Mouse (Mus musculus) heart, embryonic 14.5 days (tissue): ENCODE data around the gene Fgfr2. TPM values are rescaled to one million over a fixed set of nuclear protein-coding genes. Genes with fewer than 3 reads are reported as not detected.
A peak's percentile ranks its signal among the peaks of the same experiment; 100 is the strongest.

Source experiments
- ATAC-seq: fragments of 200-750 bp; cut with Nextera tagmentation; 2 replicates; pipeline ENCODE4 v1.8.0; 2017; ENCODE audit warnings: low read depth, moderate TSS enrichment; ENCODE audit not compliant: insufficient number of reproducible peaks, insufficient read depth, low FRiP score
- H3K27ac ChIP-seq, 2 experiments: fragments of 200-500 bp in 1 of 2; fragments of 300-500 bp in 1 of 2; sonication (generic) in 1 of 2; replicated peaks in 1 of 2; 2 replicates each; pipeline ENCODE4 v1.5.1; 2012 to 2014; ENCODE audit warnings: low read depth in 2 of 2, low read length in 2 of 2, control low read depth in 1 of 2, mild to moderate bottlenecking in 1 of 2, mixed read lengths in 1 of 2; ENCODE audit not compliant: control insufficient read depth in 1 of 2, insufficient read depth in 1 of 2
- H3K27me3 ChIP-seq: fragments of 300-500 bp; sonication (generic); 2 replicates; pipeline ENCODE4 v1.6.1; 2014; ENCODE audit warnings: mild to moderate bottlenecking, low read length, control low read depth; ENCODE audit not compliant: control insufficient read depth, insufficient read depth
- H3K36me3 ChIP-seq: fragments of 300-500 bp; sonication (generic); 2 replicates; pipeline ENCODE4 v1.6.1; 2014; ENCODE audit warnings: mild to moderate bottlenecking, control low read depth, low read length, mixed read lengths; ENCODE audit not compliant: control insufficient read depth, insufficient read depth
- H3K4me1 ChIP-seq, 2 experiments: fragments of 200-500 bp in 1 of 2; fragments of 300-500 bp in 1 of 2; sonication (generic) in 1 of 2; 2 replicates each; pipeline ENCODE4 v1.6.1; 2012 to 2014; ENCODE audit warnings: low read length in 2 of 2, control low read depth in 1 of 2, mixed read lengths in 1 of 2; ENCODE audit not compliant: control insufficient read depth in 2 of 2, insufficient read depth in 2 of 2
- H3K4me2 ChIP-seq: fragments of 300-500 bp; sonication (generic); 2 replicates; pipeline ENCODE4 v1.6.1; 2014; ENCODE audit warnings: mild to moderate bottlenecking, low read length
- H3K4me3 ChIP-seq, 2 experiments: fragments of 200-500 bp in 1 of 2; fragments of 300-500 bp in 1 of 2; sonication (generic) in 1 of 2; 2 replicates each; pipeline ENCODE4 v1.5.1; 2012 to 2014; ENCODE audit warnings: low read length in 2 of 2, mild to moderate bottlenecking in 2 of 2, control low read depth in 1 of 2, low read depth in 1 of 2, moderate library complexity in 1 of 2; ENCODE audit not compliant: control insufficient read depth in 1 of 2, insufficient read depth in 1 of 2
- H3K9ac ChIP-seq: fragments of 300-500 bp; sonication (generic); 2 replicates; pipeline ENCODE4 v1.6.1; 2014; ENCODE audit warnings: mild to moderate bottlenecking, low read length
- H3K9me3 ChIP-seq: fragments of 300-500 bp; sonication (generic); 2 replicates; pipeline ENCODE4 v1.6.1; 2016; ENCODE audit warnings: low read length, control low read depth; ENCODE audit not compliant: control insufficient read depth
- WGBS: fragments of 180-500 bp; shearing (Covaris S2); extraction: QIAGEN DNeasy Blood & Tissue Kit; methylation state at CpG from one replicate; pipeline ENCODE4 v1.1.7; 2014; 5-methylcytosine and 5-hydroxymethylcytosine counted together
- polyA plus RNA-seq: library from polyadenylated mRNA; unstranded; fragments of >200 nt; fragmentation: Nextera tagmentation; extraction: Ambion mirVana; gene quantifications from 2 replicates; pipeline ENCODE4 v1.2.1, GENCODE M21; 2014

Fgfr2 gene
- polyA plus RNA-seq, 1 experiment from 2014 or later: 22.4 TPM

- Histone ChIP-seq H3K9ac (no peak overlapping the region), H3K27ac (no peak overlapping the region), H3K36me3 (no peaks in the 10 kb centered on the region), H3K4me2 (no peak overlapping the region), H3K4me1 (no peaks in the 10 kb centered on the region), H3K9me3 (no peaks in the 10 kb centered on the region), H3K4me3 (no peak overlapping the region), H3K27me3 (peaks cover 31% of the 10 kb centered on the region)
- ATAC-seq: no peak
- WGBS: 41% methylated on average over 7 of the region's 7 CpGs
Observed at GRCm38 (mm10) chr7:131648276-131648675, 1474.9 kb downstream of the Fgfr2 start.

GRCm38 (mm10) chr7:131647583-131647982 lies 1475.6 kb downstream of the Fgfr2 start:
- Histone ChIP-seq H3K27me3 (peaks cover 38% of the 10 kb centered on the region), H3K4me2 (no peak overlapping the region), H3K27ac (no peak overlapping the region), H3K36me3 (no peaks in the 10 kb centered on the region), H3K9me3 (no peaks in the 10 kb centered on the region), H3K9ac (no peak overlapping the region), H3K4me1 (no peaks in the 10 kb centered on the region), H3K4me3 (no peak overlapping the region)
- 37% methylated on average over 3 of the region's 3 CpGs for WGBS
- ATAC-seq: no peak

DNA sequence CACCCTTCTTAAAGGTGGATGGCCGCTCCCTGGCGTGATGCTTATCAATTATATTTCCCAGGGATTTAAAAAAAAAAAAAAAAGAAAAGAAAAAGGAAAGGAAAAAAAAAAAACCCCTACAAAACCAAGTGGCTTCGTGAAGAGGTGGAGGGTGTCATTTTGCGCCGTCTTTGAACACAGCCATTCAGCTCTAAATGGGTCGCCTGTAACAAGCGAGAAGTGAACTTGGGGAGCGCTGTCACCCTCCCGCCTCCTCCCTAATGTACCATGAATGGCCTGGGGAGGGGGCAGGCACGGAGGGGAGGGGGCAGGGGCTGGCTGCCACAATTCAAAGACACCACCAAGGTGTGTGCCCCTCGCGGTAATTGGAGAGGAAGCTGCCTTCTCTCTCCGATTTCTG lies 1478.6 kb downstream of the Fgfr2 start:
- no peak overlapping the region for H3K9ac ChIP-seq
- no peaks in the 10 kb centered on the region for H3K36me3 ChIP-seq
- no peak for ATAC-seq
- WGBS: 4% methylated on average over 13 of the region's 13 CpGs
- peak overlapping the region; percentile 27; the same call in 1 of the 2 replicates for H3K4me2 ChIP-seq
- peaks cover 61% of the 10 kb centered on the region for H3K27me3 ChIP-seq
- no peak overlapping the region for H3K27ac ChIP-seq
- H3K4me3 ChIP-seq: peak overlapping the region in 1 of 2 experiments; percentile 2; a peak in 1 of 4 replicates
- no peaks in the 10 kb centered on the region for H3K4me1 ChIP-seq
- H3K9me3 ChIP-seq: no peaks in the 10 kb centered on the region

- Histone ChIP-seq H3K27ac (no peak overlapping the region), H3K4me3 (peak overlapping the region in 1 of 2 experiments; percentile 2; a peak in 1 of 4 replicates), H3K9ac (no peak overlapping the region), H3K4me1 (no peaks in the 10 kb centered on the region), H3K4me2 (peak overlapping the region; percentile 27; the same call in 1 of the 2 replicates), H3K36me3 (no peaks in the 10 kb centered on the region), H3K9me3 (no peaks in the 10 kb centered on the region), H3K27me3 (peaks cover 61% of the 10 kb centered on the region)
- WGBS: 3% methylated on average over 16 of the region's 16 CpGs
- no peak for ATAC-seq
Observed at GRCm38 (mm10) chr7:131644051-131644450, 1479.1 kb downstream of the Fgfr2 start.

- Histone ChIP-seq H3K27ac (no peak overlapping the region), H3K27me3 (peaks cover 61% of the 10 kb centered on the region), H3K9me3 (no peaks in the 10 kb centered on the region), H3K4me3 (no peak overlapping the region), H3K36me3 (no peaks in the 10 kb centered on the region), H3K4me1 (no peaks in the 10 kb centered on the region), H3K9ac (no peak overlapping the region), H3K4me2 (no peak overlapping the region)
- WGBS: 33% methylated on average over 13 of the region's 13 CpGs
- ATAC-seq: no peak
Observed at GRCm38 (mm10) chr7:131643341-131643840, 1479.8 kb downstream of the Fgfr2 start.

DNA sequence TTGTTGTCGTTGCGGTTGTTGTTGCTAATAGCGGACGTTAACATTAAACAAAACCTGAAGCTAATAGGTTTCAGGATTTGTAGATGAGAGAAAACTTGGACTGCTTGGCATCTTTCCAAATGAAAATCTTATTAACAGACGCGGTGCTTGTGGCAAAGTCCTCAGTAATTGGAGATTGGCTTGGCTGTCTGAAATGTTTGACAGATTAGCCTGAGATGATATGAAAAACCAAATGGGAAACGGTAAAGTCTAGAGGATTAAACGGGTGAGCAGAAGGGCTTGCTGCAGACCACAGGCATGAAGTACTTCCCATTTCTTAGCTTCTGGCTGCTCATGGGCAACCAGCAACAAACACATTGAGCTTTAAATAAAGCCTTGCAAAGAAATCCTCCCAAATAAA lies 1493.6 kb downstream of the Fgfr2 start:
- Histone ChIP-seq H3K4me2 (no peak overlapping the region), H3K9ac (no peak overlapping the region), H3K36me3 (no peaks in the 10 kb centered on the region), H3K9me3 (no peaks in the 10 kb centered on the region), H3K4me1 (no peaks in the 10 kb centered on the region), H3K4me3 (no peak overlapping the region), H3K27ac (no peak overlapping the region), H3K27me3 (no peaks in the 10 kb centered on the region)
- 80% methylated on average over 8 of the region's 8 CpGs for WGBS
- no peak for ATAC-seq

GRCm38 (mm10) chr7:131628846-131629391 lies 1494.2 kb downstream of the Fgfr2 start:
- H3K4me3 ChIP-seq: no peak overlapping the region
- H3K36me3 ChIP-seq: no peaks in the 10 kb centered on the region
- ATAC-seq: no peak
- no peaks in the 10 kb centered on the region for H3K9me3 ChIP-seq
- H3K9ac ChIP-seq: no peak overlapping the region
- H3K27me3 ChIP-seq: no peaks in the 10 kb centered on the region
- H3K4me2 ChIP-seq: no peak overlapping the region
- 85% methylated on average over 13 of the region's 13 CpGs for WGBS
- no peak overlapping the region for H3K27ac ChIP-seq
- no peaks in the 10 kb centered on the region for H3K4me1 ChIP-seq

- Histone ChIP-seq H3K9me3 (no peaks in the 10 kb centered on the region), H3K4me1 (no peaks in the 10 kb centered on the region), H3K4me2 (no peak overlapping the region), H3K27me3 (no peaks in the 10 kb centered on the region), H3K27ac (no peak overlapping the region), H3K36me3 (no peaks in the 10 kb centered on the region), H3K9ac (no peak overlapping the region), H3K4me3 (no peak overlapping the region)
- WGBS: 85% methylated on average over 17 of the region's 17 CpGs
- ATAC-seq: no peak
Observed at GRCm38 (mm10) chr7:131628356-131628755, 1494.8 kb downstream of the Fgfr2 start.
